Mouse (Mus musculus) lung, postnatal 10 days (tissue): ENCODE results near the gene Myo9b.
"Not testable (repeated sequence)": the region's sequence is repeated elsewhere in the genome, so short reads cannot be mapped to it uniquely, and the experiment has no call there.

Source experiments
- DNase-seq: peaks from one replicate; pipeline ENCODE4 v3.0.0; 2021

Myo9b gene

DNA sequence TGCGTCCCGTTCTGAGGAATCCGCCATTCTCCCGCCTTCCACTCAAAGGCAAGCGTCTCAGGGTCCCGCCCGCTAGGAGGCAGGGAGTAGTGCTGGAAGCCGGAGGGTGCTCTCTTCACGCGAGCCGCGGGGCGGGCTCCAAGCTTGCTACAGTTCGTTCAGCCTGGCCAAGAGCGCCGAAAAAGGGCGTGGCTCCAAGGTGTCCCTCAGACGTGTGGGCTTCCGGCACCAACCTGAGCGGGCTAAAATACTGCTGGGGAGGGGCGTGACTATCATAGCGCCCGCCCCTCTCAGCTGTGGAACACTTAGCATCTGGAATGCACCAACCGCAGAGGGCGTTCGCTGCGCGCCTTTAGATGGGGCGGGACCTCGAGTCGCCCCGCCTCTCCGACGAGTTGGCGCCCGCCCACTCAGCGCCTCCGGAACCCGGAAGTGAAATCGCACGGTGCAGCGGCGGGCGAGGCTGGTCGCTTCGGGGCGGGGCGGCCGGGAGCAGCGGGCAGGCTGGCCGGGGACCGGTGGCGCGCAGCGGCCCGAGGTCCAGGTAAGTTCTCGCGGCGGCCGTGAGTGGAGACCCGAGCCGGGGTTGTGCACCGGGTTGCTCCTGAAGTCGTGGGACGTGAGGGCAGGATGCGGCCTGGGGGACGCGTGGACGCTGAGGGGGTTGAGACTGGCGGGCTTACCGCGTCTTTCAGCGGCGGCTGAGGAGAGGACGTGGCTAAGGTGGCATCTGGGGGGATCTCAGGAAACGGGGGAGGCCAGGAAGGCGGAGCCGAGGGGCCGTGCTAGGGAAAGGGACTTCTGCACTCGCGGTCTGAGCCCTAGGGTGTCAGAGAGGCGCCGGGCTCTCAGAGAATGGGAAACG lies at the start of gene Myo9b, which contains the start of gene Haus8:
Myo9b (plus strand) TSS at position 429 of the 865 bp plus-strand sequence.
Haus8 (minus strand) TSS at position 649 of the 865 bp plus-strand sequence.
- DNase-seq, result peak; percentile 98

DNA sequence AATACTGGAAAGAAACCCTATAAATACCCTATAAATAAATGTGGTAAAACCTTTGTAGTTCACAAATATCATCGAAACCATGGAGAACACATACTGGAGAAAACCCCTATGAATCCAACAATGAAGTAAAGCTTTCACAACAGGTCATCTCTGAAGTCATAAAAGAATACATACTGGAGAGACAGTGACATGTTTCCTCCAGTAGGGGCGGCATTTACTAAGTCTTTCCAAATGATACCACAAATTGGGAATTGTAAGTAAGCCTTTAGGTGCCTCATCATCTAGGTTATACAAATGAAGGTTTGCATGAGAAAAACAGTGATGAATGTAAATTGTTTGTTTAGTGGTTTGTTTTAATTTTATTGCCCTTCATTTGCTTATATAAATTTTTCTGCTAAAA lies 48.0 kb upstream of the Myo9b start:
- peak; percentile 42 for DNase-seq

DNA sequence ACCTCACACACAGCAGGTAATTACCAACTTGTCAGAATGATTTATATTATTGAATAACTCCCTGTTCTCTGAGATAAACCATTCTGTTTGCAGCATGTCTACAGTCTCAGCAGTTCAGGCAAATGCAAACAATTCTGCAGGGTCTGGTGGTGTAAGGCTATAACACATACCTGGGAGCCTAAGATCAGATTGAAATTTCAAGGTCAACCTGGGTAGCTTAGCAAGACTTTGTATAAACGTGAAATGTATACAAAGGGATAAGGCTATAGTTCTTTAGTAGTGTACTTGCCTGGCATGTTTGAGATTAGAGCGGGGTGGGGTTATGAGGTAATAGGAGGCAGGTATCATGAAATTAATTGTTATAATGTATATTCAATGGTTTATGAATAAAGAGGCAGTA lies 29.8 kb upstream of the Myo9b start:
- DNase-seq, result no peak

DNA sequence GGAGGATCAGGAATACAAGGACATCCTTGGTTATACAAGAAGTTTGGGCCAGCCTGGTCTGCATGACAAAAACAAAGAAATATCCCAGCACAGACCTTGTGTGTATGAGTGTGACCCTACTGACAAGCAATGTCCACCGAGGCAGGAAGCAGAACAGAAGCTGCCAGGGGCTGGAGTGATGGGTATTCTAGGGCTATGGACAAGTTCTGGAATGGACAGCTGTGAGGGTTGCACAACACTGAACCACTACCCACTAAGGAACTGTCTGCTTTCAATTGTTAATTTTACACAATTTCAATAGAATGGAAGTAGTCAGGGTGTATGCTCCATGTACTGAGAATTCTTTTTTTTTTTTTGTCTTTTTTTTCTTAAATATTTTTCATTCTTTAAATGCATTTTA lies 24.3 kb upstream of the Myo9b start:
- DNase-seq, result no peak

DNA sequence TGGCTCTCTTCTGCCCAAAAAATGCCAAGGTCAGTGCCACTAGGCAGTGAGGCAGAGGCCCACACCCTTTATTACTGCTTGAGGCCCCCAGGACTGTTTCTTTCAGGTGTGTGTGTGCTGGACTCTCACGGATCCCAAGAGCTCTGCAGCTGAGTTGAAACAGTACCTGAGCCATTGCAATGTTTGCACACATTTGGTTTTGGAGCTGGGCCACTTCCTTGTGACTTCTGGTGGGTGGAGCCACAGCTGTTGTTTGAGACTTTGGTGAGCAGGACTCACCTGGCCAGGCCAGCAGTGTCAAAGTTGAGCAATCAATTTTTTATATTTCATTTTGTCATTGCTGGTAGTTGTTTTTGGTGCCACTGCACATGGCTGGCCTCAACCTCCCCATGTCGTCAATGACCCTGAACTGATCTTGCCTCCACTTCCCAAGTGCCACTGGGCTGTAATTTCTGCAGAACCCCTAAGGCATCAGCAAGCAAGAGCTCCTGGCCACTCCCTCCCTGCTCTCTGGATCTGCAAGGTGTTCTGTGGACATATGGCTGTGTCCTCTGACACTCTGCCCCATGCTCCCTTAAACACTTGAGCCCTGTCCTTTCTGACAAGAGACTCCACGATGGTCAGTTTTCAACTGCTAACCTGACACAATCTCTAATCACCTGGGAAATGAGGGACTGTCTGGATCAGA lies 15.8 kb upstream of the Myo9b start:
- peak; percentile 72 for DNase-seq

DNA sequence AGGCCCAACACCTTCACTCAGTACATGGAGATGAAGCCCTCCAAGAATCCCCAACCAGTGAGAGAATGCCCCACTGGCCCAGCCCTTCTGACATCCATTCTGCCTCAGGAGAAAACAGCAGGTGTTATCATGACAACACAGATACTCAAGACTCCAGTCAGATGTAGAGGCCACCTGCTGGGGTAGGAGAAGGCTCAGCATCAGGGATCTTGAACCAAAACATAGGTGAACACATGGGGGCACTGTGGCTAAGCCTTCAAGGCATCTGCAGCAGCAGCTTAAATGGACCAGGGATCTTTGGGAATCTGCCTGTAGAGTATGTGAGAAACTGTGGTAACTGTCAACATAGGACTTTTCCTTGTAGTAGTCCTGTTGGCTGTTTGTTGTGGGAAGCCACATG lies 11.3 kb upstream of the Myo9b start:
- DNase-seq, result peak; percentile 48

DNA sequence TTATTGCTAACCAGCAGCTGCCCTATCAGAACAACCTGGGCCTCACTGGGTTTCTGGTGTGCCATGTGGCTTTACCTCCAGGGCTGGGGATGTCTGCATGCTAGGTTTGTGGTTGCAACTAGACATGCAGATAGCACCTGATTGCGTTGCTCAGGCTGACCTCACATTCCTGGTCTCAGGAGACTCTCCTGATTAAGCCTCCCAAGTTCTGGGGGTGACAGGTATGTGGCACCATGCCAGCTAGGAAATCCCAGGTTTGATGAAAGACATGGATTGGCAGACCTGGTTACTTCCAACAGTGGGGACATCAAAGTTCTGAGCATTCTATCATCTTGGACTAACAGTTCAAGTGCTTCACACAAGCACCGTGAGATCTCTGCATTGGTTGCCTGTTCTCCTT lies 4.8 kb upstream of the Myo9b start:
- DNase-seq, result no peak

DNA sequence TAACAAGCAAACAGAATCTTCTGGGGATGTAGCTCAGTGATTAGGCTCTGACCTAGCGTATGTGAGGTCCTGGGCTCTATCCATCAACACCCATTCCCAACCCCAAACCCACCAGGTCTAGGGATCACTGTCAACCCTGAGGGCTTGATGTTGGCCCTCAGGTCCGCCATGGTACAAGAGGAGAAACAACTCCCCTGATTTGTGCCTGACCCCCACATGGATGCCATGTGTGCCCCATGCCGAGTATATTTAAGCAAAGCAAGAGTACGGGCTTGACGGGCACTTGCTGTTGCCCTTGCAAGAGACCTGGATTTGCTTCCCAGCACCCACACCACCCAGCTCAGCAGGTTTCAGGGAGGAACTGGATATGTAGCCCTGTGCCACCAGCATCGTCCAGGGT lies 4.2 kb upstream of the Myo9b start:
- DNase-seq, result not testable (repeated sequence)

DNA sequence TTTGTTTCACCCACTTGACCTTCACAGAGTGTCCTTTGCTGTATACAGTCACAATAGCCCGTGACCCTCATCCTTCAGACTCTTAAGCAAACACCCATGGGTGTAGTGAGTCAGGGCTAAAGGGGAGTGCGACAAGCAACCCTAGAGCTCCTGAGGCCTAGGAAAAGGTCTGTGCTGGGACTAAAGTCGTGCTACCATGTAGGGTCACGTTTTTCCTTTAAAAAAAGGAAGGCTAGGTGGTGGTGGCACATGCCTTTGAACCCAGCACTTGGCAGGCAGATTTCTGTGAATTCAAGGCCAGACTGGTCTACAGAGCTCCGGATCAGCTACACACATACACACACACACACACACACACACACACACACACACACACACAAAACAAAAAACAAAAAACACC lies 884 bp upstream of the Myo9b start:
- no peak for DNase-seq

DNA sequence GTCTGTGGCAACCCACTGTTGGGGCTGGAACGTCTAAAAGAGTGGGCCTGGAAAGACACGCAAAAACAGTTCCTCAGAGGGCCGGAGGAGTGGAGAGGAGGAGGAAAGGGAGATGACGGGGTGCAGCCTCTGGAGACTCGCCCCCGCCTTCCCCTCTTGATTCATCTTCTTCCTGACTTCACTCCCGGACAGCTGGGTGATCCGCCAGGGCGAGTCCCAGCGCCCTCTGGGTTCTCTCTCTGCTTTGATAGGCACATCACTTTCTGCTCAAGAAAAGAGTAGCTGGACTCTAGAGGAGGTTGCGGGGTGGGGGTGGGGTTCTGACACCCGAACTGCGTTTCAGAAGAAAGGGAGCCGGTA lies 617 bp downstream of the Myo9b start:
- DNase-seq, result peak; percentile 81

DNA sequence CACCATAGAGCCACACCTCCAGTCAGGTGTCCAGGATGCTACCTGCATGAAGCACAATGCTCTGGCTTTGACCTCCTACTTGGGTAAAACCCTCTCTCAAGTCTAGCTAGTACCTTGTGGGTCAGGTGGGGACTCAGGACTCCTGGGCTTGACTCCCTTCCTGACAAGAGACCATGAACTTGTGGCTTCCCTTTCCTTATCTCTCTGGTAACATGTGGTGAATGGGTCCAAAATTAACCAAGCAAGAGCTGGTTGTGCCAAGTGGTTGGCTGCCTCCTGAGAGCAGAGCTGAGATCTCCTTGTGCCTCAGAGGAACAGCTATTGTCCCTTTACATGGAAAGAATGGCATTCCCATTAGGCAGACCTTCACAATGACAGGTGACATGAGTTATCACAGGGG lies 2.0 kb downstream of the Myo9b start:
- no peak for DNase-seq

DNA sequence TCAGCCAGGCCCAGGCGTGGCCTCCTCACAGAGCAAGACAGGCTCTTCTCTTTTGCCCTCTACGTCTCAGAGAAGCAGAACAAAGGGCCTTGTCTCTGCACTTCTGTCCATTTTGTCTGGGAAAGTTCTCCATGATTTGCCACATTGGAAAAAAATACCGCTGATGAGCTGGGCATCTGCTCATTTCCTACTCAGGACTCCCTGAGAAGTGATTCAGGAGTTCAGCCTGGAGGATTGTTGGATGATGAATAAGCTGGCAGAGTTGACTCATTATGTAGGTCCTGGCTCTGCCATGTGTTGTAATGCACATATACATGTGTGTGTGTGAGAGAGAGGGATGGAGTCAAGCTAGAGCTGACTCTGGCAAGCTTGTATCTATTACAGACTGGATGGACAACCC lies 3.7 kb downstream of the Myo9b start:
- DNase-seq, result no peak

DNA sequence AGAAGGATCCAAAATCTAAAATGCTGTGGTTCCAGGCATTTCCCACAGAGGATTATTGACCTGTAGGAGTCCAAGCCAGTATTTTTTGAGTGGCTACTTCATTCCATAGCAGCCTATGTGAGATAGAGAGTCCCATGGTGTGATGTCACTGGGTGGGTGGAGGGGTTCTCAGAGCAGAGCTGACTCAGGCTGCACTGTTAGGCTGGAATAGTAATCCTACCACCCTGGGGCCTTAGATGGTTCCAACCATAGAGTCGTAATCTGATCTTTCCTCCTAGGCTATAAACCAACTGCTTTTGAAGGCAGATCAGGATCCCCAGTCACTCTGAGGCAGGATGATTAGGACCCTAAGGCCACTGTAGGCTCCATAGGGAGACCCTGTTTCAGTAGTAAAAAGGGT lies 6.9 kb downstream of the Myo9b start:
- not testable (repeated sequence) for DNase-seq

DNA sequence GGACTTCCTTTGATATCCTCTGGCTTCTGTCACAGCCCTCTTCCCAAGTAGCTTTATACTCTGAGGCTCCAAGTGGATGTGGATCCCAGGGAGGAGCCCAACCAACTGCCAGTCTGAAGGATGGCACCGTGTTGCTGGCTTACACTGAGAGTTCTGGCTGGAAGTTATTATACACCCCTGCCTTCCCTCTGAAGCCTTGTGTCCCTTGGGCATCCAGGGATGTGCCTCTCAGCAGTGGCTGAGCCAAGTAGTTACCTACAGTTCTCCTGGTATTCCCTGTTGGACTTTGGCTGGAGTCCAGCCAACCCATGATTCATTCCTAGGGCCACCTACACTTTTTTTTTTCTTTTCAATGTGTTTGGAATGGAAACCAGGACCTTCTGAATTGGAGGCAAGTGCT lies 9.2 kb downstream of the Myo9b start:
- DNase-seq, result not testable (repeated sequence)

DNA sequence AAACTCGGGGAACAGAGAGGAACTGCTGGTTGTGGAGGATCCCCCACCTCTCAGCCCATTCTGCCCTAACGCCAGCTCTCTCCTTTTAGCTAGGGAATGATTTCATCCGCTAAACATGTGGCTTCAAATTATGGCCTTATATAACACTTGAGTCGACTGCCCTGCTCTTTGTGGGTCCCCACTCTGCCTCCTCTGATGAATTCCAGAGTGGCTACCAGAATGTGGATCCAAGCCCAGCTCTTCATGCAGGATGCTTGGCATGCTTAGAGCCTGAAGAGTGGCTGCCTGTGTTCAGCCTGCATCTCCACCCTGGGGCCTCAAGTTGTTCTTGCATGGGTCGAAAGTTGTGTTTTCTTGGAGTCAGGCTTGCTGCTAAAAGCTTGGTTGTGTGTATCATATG lies 10.1 kb downstream of the Myo9b start:
- peak; percentile 66 for DNase-seq

DNA sequence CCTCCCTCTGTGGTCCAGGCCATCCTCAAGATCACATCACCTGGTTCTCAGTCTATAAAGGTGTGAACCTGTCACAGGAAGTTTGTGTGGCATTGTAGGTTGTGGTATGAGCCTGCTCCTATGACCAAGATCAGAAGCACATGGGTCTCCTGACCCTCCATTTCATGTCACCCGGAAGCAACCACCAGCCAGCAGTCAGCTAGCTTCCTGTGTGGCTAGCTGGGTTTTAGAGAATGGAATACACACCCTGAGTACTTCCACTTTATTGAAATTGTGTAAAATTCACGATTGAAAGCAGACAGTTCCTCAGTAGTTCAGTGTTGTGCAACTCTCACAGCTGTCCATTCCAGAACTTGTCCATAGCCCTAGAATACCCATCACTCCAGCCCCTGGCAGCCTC lies 13.7 kb downstream of the Myo9b start:
- DNase-seq, result peak; percentile 23

DNA sequence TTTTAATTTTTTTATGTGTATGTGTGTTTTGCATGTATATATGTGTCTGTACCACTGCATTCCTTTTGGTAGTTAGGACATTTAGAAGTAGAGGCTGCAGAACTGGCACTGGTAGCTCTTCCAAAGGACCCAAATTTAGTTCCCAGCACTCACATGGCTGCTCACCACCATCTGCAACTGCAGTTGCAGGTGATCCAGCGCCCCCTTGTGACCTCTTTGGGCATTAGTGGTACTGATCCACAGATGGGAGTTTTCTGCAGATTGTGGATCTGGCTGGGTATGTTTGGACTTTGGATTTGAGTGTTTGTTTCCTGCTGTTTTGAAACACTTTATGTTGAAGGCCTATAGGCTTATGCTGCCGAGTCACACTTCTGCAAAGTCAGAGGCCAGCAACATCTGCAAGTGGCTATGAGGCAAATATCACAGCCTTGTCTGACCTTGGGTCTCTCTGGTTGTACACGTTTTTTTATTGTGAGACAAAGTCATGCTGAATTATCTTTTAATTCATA lies 16.0 kb downstream of the Myo9b start:
- peak; percentile 32 for DNase-seq

DNA sequence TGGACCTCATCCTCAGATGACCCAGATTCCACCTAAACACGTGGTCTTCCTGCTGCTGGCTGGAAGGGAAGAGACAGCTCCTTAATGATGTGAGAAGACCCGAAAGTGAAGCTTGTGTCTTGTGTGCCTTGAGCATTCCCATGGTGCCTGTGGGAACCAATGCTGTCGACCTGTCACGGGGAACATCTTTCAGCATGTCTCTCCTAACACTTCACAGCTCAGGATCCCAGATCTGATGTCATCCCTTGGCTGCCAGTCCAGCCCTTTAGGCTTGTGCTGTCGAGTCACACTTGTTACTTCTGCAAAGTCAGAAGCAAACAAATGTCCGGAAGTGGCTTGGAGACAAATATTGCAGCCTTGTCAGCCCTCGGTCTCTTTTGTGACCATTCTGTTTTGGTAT lies 16.6 kb downstream of the Myo9b start:
- DNase-seq, result peak; percentile 84

DNA sequence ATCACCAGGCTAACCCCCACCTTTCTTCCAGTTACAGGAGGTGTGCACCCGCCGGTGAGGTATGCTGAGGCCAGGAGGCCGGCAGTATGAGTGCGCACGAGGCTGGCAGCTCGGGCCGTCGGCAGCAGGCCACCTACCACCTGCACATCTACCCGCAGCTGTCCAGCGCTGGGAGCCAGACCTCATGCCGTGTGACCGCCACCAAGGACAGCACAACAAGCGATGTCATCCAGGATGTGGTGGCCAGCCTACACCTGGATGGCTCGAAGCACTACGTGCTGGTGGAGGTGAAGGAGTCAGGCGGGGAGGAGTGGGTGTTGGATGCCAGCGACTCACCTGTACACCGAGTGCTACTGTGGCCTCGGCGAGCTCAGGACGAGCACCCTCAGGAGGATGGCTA lies 17.7 kb downstream of the Myo9b start:
- no peak for DNase-seq

DNA sequence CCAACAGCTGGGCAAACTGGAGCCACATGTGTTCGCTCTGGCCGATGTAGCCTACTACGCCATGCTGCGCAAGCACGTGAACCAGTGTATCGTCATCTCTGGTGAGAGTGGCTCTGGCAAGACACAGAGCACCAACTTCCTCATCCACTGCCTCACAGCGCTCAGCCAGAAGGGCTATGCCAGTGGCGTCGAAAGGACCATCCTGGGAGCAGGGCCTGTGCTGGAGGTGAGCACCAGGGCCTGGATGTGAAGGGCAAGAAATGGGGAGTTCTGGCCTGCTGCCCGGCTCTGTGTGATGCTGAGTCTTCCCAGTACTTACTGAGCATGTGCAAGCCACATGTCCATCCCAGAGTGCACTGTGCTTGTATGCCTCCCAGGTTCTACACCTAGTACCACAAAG lies 18.4 kb downstream of the Myo9b start:
- no peak for DNase-seq

DNA sequence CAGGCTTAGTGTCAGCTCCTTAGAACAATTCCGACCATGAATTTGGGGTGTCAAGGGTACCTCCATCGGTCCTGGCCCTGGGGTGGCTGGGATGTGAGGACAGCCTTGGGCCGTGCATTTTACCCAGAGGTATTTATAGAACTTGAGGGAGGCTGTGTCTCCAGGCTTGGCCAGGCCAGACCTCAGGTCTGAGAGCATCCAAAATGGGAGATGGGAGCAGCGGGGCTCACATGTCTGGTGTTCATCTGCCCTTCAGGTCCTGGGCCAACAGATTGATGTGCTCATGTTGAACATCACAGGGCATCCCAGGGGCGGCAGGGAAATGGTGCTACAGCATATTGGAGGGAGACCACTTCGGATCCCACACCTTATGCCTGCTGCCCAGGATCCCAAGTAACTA lies 18.8 kb downstream of the Myo9b start:
- no peak for DNase-seq

DNA sequence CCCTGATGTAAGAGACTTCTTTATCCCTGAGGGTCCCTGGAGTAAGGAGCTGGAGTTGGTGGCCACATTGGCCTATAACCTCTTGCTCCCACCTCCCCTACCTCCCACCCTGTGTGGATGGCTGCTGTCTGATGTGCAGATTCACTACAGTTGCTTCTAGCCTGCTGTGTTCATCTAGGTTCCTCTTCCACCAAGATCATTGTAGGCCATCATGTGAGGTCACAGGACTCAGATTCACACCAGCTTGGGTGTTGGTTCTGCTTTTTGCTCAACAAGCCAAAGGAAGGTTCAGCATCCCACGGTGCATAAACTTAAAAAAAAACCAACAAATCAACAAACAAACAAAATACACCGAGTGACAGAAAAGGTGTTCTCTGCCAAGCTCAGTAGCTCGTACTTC lies 21.4 kb downstream of the Myo9b start:
- not testable (repeated sequence) for DNase-seq

DNA sequence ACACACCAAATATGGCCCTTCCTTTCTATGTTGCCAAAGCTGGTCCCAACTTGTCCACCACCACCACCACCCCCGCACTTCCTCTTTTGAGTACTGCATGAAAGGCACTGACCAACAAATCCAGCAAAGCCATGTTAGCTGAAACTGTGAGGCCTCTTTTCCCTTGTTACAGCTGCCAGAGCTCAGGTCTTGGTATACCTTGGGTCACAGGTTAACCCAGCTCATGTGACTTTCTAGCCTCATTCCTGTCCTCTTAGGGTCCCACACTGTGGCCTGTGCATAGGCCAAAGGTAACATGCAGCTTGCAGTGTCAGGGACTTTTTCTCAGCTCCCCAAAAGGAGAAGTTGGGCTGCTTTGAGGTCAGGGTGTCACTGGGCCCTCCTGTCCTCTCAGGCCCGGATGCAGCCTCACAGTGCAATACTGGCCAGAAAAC lies 23.7 kb downstream of the Myo9b start:
- no peak for DNase-seq

DNA sequence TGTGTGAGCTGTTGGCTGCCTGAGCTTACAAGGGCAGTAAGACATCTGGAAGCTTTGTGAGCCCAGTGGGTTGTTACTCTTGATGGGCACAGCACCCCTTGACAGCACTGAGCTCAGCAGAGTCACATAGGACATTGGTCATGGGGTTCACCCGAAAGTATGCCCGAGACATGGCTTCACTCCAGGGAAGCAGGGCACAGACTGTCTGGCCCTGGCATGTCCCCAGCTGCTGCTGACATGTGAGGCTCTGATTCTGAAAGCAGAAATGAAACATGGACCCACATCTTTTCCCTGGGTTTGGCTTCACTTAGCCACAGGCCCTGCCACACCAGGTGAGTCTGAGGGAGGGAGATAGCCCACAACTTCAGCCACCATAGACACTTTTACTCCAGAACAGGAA lies 24.3 kb downstream of the Myo9b start:
- no peak for DNase-seq
